Mouse (Mus musculus) liver, embryonic 14.5 days (tissue): ENCODE data around the gene Nadsyn1.

ENCODE experiments used
- CTCF ChIP-seq: IDR thresholded peaks from 2 replicates; pipeline ENCODE4 v1.5.1; 2016; ENCODE audit warnings: antibody characterized with exemption, low read depth, control low read depth
- EP300 ChIP-seq: IDR thresholded peaks from 2 replicates; pipeline ENCODE4 v1.6.1; 2016; ENCODE audit warnings: antibody characterized with exemption, low read depth

DNA sequence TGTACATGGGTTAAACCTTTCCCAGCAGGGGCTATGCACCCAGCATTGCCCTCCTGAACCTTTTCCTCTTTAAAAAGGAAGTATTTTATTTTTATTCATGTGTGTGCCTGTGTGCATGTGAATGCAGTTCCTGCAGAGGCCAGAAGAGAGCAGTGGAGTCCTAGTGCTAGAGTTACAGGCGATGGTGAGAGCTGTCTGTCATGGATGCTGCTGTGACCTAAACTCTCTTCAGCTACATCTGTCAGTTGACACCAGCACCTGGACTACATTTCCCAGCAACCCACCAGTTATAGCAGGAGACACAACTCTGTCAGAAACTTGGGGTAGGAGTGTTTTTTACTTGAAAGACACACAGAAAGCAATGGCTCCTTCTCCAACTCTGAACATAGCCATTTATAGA lies 13.7 kb downstream of the Nadsyn1 start:
- TF ChIP-seq CTCF (peak; percentile 56), EP300 (no peak)
